Mouse (Mus musculus) B cell, adult 2 months (primary cell): ENCODE data around the gene Erg28.

Experiments used
- DNase-seq, 2 experiments: peaks; one replicate each; pipeline ENCODE4 v3.0.0; 2022

Gene Erg28

GRCm38 (mm10) chr12:85824438-85825264 lies at the start of gene Erg28, which contains the start of gene Ttll5:
Gene Erg28, minus strand, starts transcription at chr12:85824550.
Gene Ttll5, plus strand, starts transcription at chr12:85824659.
- peak; percentile 95 to 97 for DNase-seq

GRCm38 (mm10) chr12:85869423-85869822 lies 45.1 kb upstream of the Erg28 start:
- no peak for DNase-seq

DNA sequence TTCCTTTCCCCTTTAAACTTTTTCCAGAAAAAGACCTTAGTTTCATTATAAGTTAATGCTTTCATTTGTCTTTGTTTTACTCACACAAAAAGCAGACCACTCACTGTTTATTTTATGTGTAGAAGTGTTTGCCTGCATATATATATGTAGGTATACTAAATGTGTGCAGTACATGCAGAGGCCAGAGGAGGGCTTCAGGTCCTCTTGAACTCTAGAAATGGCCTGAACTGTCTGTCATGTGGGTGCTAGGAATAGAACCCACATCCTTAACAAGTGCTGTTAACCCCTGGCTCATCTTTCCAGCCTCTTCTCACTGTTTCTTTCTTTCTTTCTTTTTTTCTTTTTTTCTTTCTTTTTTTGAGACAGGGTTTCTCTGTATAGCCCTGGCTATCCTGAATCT lies 42.8 kb upstream of the Erg28 start:
- peak; percentile 7 to 11 for DNase-seq

- no peak for DNase-seq
Measured at GRCm38 (mm10) chr12:85866624-85867023, 42.3 kb upstream of the Erg28 start.

DNA sequence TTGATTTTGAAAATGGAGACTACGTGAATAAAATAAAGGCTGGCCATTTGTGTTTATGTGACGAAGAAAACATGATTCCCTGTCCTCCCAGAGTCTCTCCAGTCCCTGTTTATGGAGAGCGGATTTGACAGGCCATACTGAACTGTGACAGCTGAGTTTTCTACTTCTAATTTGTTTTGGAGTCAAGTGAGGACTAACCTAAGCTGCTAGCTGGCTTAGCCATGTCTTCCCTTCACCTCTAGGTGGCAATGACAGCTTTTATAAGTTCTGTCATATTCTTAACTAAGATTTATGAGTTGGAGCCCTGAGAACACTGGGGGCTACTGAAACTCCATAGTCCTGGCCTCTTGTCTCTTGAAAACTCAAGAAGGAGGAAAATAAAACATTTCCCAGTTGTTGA lies 41.2 kb upstream of the Erg28 start:
- peak; percentile 17 to 24 for DNase-seq

DNA sequence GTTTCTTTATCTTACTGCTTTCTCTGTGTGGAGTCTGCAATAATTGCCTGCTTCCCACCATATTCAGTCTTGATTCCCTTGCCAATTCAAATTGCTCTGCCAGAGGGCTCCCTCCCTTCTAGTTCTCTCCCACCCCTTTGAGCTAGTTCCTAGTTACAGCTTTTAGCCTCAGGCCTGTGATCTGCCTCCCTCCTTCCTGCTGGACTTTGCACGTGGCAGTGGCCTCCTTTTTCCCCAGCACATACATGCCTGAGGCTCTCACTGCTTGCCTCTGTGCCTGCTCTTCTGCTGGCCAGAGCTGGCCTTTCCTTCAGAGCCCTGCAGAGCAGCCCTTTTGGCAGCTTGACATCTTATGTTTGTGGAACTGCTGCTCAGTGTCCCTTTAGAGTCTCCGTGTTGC lies 38.2 kb upstream of the Erg28 start:
- no peak for DNase-seq

DNA sequence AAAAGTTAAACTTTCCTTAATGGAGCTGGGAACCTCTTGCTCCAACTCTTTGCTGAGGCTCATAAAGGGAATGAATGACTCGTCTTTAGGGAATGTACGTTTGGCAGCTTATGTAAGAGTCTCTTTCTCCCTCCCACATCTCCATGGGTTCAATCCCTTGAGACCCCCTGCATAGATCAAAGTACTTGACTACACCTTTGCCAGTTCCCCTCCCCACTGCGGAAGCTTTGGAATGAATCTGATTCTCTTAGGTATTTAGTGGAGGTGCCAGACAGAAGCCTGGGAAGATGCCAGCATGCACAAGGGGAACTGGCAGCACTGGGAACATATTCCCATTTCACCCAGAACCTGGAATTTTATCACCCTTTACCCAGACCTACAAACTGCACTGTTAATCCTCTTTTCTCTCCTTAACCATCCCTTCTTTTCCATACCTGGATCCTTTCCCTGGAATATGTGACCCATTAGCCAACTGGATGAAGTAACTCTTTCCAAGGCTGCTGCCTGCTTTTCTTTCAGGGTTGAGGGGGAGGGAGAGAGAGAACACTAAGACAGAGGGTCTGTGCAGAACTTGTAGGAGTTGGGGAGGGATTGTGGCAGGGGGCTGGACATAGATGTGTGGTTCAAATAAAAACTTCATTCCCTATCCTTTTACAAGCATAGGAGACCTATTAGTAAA lies 35.3 kb upstream of the Erg28 start:
- no peak for DNase-seq

GRCm38 (mm10) chr12:85859111-85859510 lies 34.8 kb upstream of the Erg28 start:
- no peak for DNase-seq

DNA sequence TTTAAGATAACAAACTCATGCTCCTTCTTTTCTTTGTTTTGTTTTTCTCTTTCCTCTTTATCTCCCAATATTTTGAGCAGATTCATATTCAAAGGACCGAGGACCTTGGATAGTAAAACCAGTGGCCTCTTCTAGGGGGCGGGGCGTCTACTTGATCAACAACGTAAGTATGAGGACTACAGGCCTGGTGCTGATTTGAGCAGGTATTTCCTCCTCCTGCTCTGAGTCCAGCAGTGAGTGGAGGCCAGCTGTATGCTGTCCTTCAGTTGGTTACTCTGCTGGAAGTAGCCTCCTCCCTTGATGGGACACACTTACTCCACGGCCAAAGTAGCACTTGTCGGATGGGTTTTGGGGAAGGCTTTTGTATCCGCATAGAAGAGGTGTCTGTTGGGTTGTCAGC lies 33.0 kb upstream of the Erg28 start:
- DNase-seq, result no peak

- DNase-seq, result no peak
Measured at GRCm38 (mm10) chr12:85854271-85854670, 29.9 kb upstream of the Erg28 start.

DNA sequence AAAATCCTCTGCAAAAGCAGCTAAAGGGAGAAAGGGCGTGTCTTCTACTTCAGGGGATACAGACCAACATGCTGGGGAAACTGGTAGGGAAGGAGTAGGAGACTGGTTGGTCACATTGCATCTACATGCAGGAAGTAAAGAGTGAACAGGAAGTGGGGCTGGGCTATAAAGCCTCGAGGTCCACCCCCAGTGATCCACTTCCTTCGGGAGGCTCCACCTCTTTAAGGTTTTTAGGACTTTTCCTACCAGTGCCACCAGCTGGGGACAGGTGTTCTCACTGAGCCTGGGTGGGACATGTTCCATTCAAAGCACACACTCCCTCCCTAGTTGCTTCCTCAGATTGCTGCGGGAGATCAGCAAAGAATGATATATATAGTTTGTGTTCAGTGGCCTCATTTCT lies 29.5 kb upstream of the Erg28 start:
- no peak for DNase-seq

GRCm38 (mm10) chr12:85850661-85851060 lies 26.3 kb upstream of the Erg28 start:
- no peak for DNase-seq

- peak; percentile 43 for DNase-seq
Measured at GRCm38 (mm10) chr12:85848164-85848958, 24.0 kb upstream of the Erg28 start.

GRCm38 (mm10) chr12:85839371-85840000 lies 15.1 kb upstream of the Erg28 start:
- no peak for DNase-seq

GRCm38 (mm10) chr12:85837765-85838164 lies 13.4 kb upstream of the Erg28 start:
- no peak for DNase-seq

- DNase-seq, result no peak
Measured at GRCm38 (mm10) chr12:85834543-85834942, 10.2 kb upstream of the Erg28 start.

- no peak for DNase-seq
Measured at GRCm38 (mm10) chr12:85830691-85831090, 6.3 kb upstream of the Erg28 start.

DNA sequence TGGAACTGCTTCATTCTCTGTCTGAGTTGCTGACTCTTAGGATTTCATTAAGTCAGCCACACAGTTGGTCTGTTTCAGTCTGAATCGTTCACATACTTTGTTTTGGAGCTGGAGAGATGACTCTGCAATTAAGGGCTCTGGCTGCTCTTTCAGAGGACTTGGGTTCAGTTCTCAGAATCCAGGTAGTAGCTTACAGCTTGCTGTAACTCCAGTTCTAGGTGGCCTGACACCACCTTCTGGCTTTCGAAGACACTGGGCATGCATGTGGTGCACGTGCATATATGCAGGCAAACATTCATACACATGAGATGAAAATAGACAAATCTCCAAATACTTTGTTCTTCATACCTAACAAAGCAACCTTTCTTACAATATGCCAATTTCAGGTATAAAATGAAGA lies 5.5 kb upstream of the Erg28 start:
- DNase-seq, result no peak

- DNase-seq, result no peak
Measured at GRCm38 (mm10) chr12:85828856-85829255, 4.5 kb upstream of the Erg28 start.

DNA sequence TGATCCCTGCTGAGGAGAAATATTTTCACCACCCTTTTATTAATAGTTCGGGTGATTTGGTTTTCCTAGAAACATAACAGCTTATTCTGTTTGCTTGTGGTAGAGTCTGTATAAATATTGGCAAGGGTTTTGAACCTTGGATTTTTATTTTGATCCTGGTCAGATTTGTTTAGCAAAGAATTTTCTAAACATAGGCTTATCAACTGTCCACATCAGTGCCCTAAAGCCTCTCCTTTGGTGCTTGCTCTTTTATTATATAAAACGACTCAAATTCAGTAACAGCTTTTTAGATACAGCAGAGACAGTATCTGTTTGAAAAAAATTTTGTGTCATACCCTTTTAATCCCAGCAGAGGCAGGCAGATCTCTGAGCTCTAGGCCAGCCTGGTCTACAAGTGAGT lies 1.5 kb upstream of the Erg28 start:
- DNase-seq, result no peak

DNA sequence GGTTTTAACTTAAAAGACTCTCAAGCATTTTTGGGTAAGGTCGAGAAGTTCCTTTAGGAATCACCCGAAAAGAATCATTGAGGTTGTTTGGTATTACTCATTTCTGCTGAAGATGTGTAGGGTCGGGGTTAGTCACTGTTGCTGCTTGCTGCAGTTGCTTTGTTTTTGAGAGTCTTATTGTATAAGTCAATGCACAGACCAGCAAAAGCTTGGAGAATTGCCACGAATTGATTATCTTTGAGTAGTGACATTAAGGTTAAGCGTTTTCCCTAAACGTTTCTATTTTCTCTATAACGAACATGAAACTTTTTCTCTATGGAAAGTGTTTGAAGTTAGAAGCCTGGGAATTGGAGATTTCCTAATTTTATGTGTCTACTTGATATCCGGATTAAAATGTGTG lies 1.0 kb upstream of the Erg28 start:
- no peak for DNase-seq

- no peak for DNase-seq
Measured at GRCm38 (mm10) chr12:85822051-85822450, 2.3 kb downstream of the Erg28 start.

DNA sequence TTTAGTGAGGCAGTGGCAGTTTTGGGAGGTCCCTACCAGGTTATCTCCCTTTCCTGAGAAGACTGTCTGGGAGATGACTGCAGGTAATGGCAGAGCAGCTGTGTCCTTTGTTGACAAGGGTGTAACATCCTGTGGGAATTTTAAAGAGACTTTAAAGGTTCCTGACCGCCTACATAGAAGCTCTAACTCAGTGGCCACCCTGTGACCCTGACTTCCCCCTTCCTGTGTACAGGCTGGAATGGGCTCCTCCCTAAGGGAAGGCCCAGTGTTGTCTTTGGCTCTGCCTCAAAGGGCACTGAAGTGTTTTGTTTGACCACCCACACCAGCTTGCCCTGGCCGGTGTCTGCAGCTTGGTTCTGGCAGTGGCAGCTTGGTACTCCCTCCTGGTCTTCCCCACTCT lies 10.8 kb downstream of the Erg28 start:
- DNase-seq, result no peak
